Mouse (Mus musculus) stomach, postnatal 0 days (tissue): Measurements from ENCODE around the gene Tbc1d14. TPM values are rescaled to one million over a fixed set of nuclear protein-coding genes. Genes with fewer than 3 reads are reported as not detected.

Experiments
- ATAC-seq: fragments of 200-750 bp; cut with Nextera tagmentation; 2 replicates; pipeline ENCODE4 v1.8.0; 2017; ENCODE audit not compliant: low FRiP score, low TSS enrichment
- DNase-seq: peaks from one replicate; pipeline ENCODE4 v3.0.0-alpha.2; 2016; ENCODE audit warnings: low spot score
- H3K27ac ChIP-seq: fragments of 300-500 bp; sonication (generic); replicated peaks from 2 replicates; pipeline ENCODE4 v1.5.1; 2014; ENCODE audit warnings: mild to moderate bottlenecking, control low read depth
- H3K27me3 ChIP-seq: fragments of 300-500 bp; sonication (generic); 2 replicates; pipeline ENCODE4 v1.6.1; 2014; ENCODE audit warnings: low read length; ENCODE audit not compliant: control insufficient read depth, insufficient read depth
- H3K36me3 ChIP-seq: fragments of 300-500 bp; sonication (generic); 2 replicates; pipeline ENCODE4 v1.6.1; 2014; ENCODE audit warnings: low read length, mixed read lengths; ENCODE audit not compliant: control insufficient read depth, insufficient read depth
- H3K4me1 ChIP-seq: fragments of 300-500 bp; sonication (generic); replicated peaks from 2 replicates; pipeline ENCODE4 v1.6.1; 2014; ENCODE audit warnings: antibody characterized with exemption; ENCODE audit not compliant: control insufficient read depth, insufficient read depth
- H3K4me2 ChIP-seq: fragments of 300-500 bp; sonication (generic); replicated peaks from 2 replicates; pipeline ENCODE4 v1.6.1; 2014; ENCODE audit warnings: low read depth, mild to moderate bottlenecking, control low read depth, moderate library complexity
- H3K4me3 ChIP-seq: fragments of 300-500 bp; sonication (generic); 2 replicates; pipeline ENCODE4 v1.5.1; 2014; ENCODE audit warnings: low read depth, low read length, control low read depth
- H3K9ac ChIP-seq: fragments of 300-500 bp; sonication (generic); 2 replicates; pipeline ENCODE4 v1.6.1; 2014; ENCODE audit warnings: mild to moderate bottlenecking, low read length, control low read depth, mixed read lengths
- H3K9me3 ChIP-seq: fragments of 300-500 bp; sonication (generic); 2 replicates; pipeline ENCODE4 v1.6.1; 2016; ENCODE audit warnings: low read length; ENCODE audit not compliant: control insufficient read depth
- CTCF ChIP-seq: IDR thresholded peaks from 2 replicates; pipeline ENCODE4 v1.5.1; 2016; ENCODE audit warnings: antibody characterized with exemption, low read depth, mild to moderate bottlenecking, moderate library complexity
- EP300 ChIP-seq: optimal IDR thresholded peaks from 2 replicates; pipeline ENCODE3; 2016; ENCODE audit warnings: antibody characterized with exemption
- WGBS: fragments of 180-500 bp; shearing (Covaris S2); extraction: QIAGEN DNeasy Blood & Tissue Kit; methylation state at CpG from one replicate; pipeline ENCODE4 v1.1.7; 2014; 5-methylcytosine and 5-hydroxymethylcytosine counted together
- polyA plus RNA-seq: library from polyadenylated mRNA; unstranded; fragments of >200 nt; fragmentation: Nextera tagmentation; extraction: Ambion mirVana; gene quantifications from 2 replicates; pipeline ENCODE4 v1.2.1, GENCODE M21; 2015

The Tbc1d14 gene
- polyA plus RNA-seq, 1 experiment from 2014 or later = 22.1 TPM

DNA sequence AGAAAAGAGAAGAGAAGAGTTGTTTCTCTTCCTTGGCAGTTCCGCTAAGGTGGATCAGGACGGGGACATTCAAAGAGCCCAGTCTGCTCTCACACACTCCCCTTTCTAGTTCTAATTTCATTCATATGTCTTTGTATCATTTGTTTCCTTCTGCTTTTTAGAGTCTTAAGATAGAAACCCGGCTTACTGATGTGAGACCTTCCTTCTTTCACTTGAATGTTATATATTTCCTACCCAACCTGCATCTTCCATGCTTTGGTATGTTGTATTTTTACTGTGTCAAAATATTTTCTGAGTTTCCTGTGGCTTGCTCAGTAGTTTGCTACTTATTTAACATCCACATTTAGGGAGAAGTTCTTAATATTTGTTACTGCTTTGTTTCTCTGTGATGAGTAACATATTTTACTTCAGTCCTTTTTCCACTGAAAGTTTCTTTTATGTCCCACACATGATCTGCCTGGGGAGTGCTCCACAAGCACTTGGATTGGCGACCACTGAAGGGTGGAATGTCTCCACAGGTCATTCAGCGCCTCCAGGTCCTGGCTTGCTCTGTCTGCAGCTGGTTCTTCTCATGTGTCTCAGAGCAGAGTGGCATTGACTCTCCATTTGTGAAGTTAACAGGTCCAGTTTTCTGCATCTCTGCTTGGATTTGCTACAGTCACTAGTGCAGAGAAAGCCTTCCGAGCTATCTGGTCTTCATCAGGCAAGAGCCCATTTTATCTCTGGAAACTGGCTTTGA, 57.5 kb downstream of the Tbc1d14 start:
- no peaks in the 10 kb centered on the region for H3K27me3 ChIP-seq
- no peaks in the 10 kb centered on the region for H3K9me3 ChIP-seq
- TF ChIP-seq CTCF (no peak), EP300 (no peak)
- H3K4me2 ChIP-seq = no peak overlapping the region
- no peak overlapping the region for H3K9ac ChIP-seq
- H3K27ac ChIP-seq = no peak overlapping the region
- no peaks in the 10 kb centered on the region for H3K4me1 ChIP-seq
- WGBS = 76% methylated on average over 6 of the region's 6 CpGs
- DNase-seq (no peak), ATAC-seq (no peak)
- H3K36me3 ChIP-seq = no peaks in the 10 kb centered on the region
- no peak overlapping the region for H3K4me3 ChIP-seq

DNA sequence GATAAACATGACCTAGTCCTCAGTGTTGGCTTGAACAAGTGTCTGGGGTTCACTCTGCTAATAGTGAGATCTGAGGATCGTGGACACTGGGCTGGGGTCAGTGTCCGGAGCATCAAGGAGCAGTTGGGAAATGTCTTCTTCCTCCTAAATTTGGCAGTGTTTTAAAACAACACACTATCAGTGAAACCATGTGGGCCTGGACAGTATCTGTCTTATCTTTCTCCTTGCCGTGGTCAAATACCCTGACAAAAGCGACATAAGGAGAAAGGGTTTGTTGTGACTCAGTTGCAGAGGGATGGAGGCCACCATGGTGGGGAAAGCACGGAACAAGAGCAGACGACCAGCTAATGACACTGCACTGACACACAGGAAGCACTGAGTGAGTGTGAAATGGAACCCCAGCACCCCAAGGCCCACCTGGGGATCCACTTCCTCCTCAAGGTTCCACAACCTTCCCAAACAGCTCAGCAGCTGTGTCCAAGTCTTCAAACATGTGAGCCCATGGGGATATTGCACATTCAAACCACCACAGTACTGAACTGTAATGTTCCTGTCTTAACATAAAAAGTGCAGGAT, 58.5 kb downstream of the Tbc1d14 start:
- no peak overlapping the region for H3K9ac ChIP-seq
- no peak overlapping the region for H3K4me2 ChIP-seq
- WGBS = 78% methylated on average over 6 of the region's 6 CpGs
- H3K4me1 ChIP-seq = peaks cover 1% of the 10 kb centered on the region
- no peaks in the 10 kb centered on the region for H3K36me3 ChIP-seq
- H3K27ac ChIP-seq = no peak overlapping the region
- TF ChIP-seq CTCF = no peak
- TF ChIP-seq EP300 = no peak
- no peak overlapping the region for H3K4me3 ChIP-seq
- H3K27me3 ChIP-seq = no peaks in the 10 kb centered on the region
- no peak for DNase-seq
- ATAC-seq = no peak
- H3K9me3 ChIP-seq = no peaks in the 10 kb centered on the region

GRCm38 (mm10) chr5:36530129-36530751, 62.8 kb downstream of the Tbc1d14 start:
- Histone ChIP-seq H3K4me3 (peak overlapping the region; percentile 74), H3K9me3 (no peaks in the 10 kb centered on the region), H3K4me2 (peak overlapping the region; percentile 90), H3K27me3 (no peaks in the 10 kb centered on the region), H3K27ac (peak overlapping the region; percentile 79), H3K9ac (peak overlapping the region; percentile 77), H3K4me1 (peaks cover 7% of the 10 kb centered on the region), H3K36me3 (no peaks in the 10 kb centered on the region)
- DNase-seq = peak; percentile 98
- TF ChIP-seq CTCF (no peak), EP300 (no peak)
- WGBS = under 1% methylated on average over 28 of the region's 28 CpGs
- peak; percentile 97 for ATAC-seq

- H3K27me3 ChIP-seq = no peaks in the 10 kb centered on the region
- H3K9ac ChIP-seq = peak overlapping the region; percentile 77
- H3K9me3 ChIP-seq = no peaks in the 10 kb centered on the region
- ATAC-seq (no peak), DNase-seq (peak; percentile 24)
- H3K4me1 ChIP-seq = peaks cover 7% of the 10 kb centered on the region
- TF ChIP-seq CTCF = no peak
- TF ChIP-seq EP300 = no peak
- WGBS = 2% methylated on average over 5 of the region's 5 CpGs
- peak overlapping the region; percentile 74 for H3K4me3 ChIP-seq
- H3K36me3 ChIP-seq = no peaks in the 10 kb centered on the region
- peak overlapping the region; percentile 79 for H3K27ac ChIP-seq
- H3K4me2 ChIP-seq = peak overlapping the region; percentile 90
These were observed 63.4 kb downstream of the Tbc1d14 start for GRCm38 (mm10) chr5:36529698-36530097.

DNA sequence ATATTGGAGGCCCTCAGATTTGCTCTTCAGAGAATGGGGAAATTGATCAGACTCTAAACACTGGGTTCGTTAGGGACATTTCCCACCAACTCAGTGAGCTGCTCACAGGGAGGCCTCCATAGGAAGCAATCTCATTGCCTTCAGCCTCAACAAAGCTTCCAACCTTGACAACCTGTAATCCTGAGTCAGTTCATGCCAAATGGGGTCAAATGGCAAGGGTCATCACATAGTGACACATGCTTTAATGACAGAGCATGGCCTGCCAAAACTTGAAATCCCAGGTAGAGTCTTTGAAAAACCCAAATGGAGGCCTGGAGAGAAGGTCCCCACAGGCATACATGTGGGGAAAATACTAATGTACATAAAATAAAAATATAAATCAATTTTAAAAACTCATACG, 66.2 kb downstream of the Tbc1d14 start:
- H3K36me3 ChIP-seq = no peaks in the 10 kb centered on the region
- no peak overlapping the region for H3K9ac ChIP-seq
- DNase-seq (no peak), ATAC-seq (no peak)
- no peak for TF ChIP-seq EP300
- TF ChIP-seq CTCF = no peak
- no peak overlapping the region for H3K4me2 ChIP-seq
- 85% methylated on average over 2 of the region's 2 CpGs for WGBS
- H3K27me3 ChIP-seq = no peaks in the 10 kb centered on the region
- H3K9me3 ChIP-seq = no peaks in the 10 kb centered on the region
- H3K4me3 ChIP-seq = no peak overlapping the region
- peaks cover 7% of the 10 kb centered on the region for H3K4me1 ChIP-seq
- no peak overlapping the region for H3K27ac ChIP-seq

GRCm38 (mm10) chr5:36526274-36526673, 66.8 kb downstream of the Tbc1d14 start:
- Histone ChIP-seq H3K4me3 (no peak overlapping the region), H3K4me1 (peaks cover 7% of the 10 kb centered on the region), H3K4me2 (no peak overlapping the region), H3K36me3 (no peaks in the 10 kb centered on the region), H3K27ac (no peak overlapping the region), H3K9me3 (no peaks in the 10 kb centered on the region), H3K9ac (no peak overlapping the region), H3K27me3 (no peaks in the 10 kb centered on the region)
- ATAC-seq (no peak), DNase-seq (peak; percentile 39)
- 81% methylated on average over 5 of the region's 5 CpGs for WGBS
- TF ChIP-seq EP300 = no peak
- TF ChIP-seq CTCF = peak; percentile 71
